Mouse (Mus musculus): ENCODE data around the gene Taar7f. TPM values are rescaled to one million over a fixed set of nuclear protein-coding genes. Genes with fewer than 3 reads are reported as not detected.
"Not testable (repeated sequence)": the region's sequence is repeated elsewhere in the genome, so short reads cannot be mapped to it uniquely, and the experiment has no call there.

Gene Taar7f
- polyA plus RNA-seq, 1 experiment from 2014 or later, result not detected

- Histone ChIP-seq H3K4me3 (ENCODE audit: low read depth, low read length) (no peak overlapping the region), H3K27ac (ENCODE audit: low read depth, low read length) (no peak overlapping the region), H3K36me3 (ENCODE audit: control insufficient read depth, insufficient read depth, low read length) (no peaks in the 10 kb centered on the region), H3K27me3 (ENCODE audit: control insufficient read depth, insufficient read depth, low read length) (no peaks in the 10 kb centered on the region), H3K4me1 (ENCODE audit: control insufficient read depth, insufficient read depth, low read length) (no peaks in the 10 kb centered on the region), H3K4me2 (ENCODE audit: low read depth, low read length) (no peak overlapping the region), H3K9me3 (ENCODE audit: control insufficient read depth, low read length) (no peaks in the 10 kb centered on the region), H3K9ac (replicated peaks; ENCODE audit: low read depth, low read length) (no peak overlapping the region)
- 87% methylated on average over 5 of the region's 5 CpGs for WGBS
- ATAC-seq (ENCODE audit: low read depth), result no peak
These were observed 2.7 kb downstream of the Taar7f start for GRCm38 (mm10) chr10:24052039-24052438.

GRCm38 (mm10) chr10:24058986-24059385 is 9.7 kb downstream of the Taar7f start:
- Histone ChIP-seq H3K36me3 (ENCODE audit: control insufficient read depth, insufficient read depth, low read length) (no peaks in the 10 kb centered on the region), H3K4me3 (ENCODE audit: low read depth, low read length) (no peak overlapping the region), H3K27ac (ENCODE audit: low read depth, low read length) (no peak overlapping the region), H3K9me3 (ENCODE audit: control insufficient read depth, low read length) (no peaks in the 10 kb centered on the region), H3K4me2 (ENCODE audit: low read depth, low read length) (no peak overlapping the region), H3K4me1 (ENCODE audit: control insufficient read depth, insufficient read depth, low read length) (no peaks in the 10 kb centered on the region), H3K9ac (replicated peaks; ENCODE audit: low read depth, low read length) (no peak overlapping the region), H3K27me3 (ENCODE audit: control insufficient read depth, insufficient read depth, low read length) (no peaks in the 10 kb centered on the region)
- 86% methylated on average over 3 of the region's 3 CpGs for WGBS
- ATAC-seq (ENCODE audit: low read depth), result no peak

GRCm38 (mm10) chr10:24074751-24075150 is 25.4 kb downstream of the Taar7f start:
- not testable (repeated sequence) for H3K27ac ChIP-seq (ENCODE audit: low read depth, low read length); H3K4me3 ChIP-seq (ENCODE audit: low read depth, low read length); H3K9me3 ChIP-seq (ENCODE audit: control insufficient read depth, low read length); H3K9ac ChIP-seq (replicated peaks; ENCODE audit: low read depth, low read length); ATAC-seq (ENCODE audit: low read depth); H3K4me2 ChIP-seq (ENCODE audit: low read depth, low read length); H3K36me3 ChIP-seq (ENCODE audit: control insufficient read depth, insufficient read depth, low read length); H3K27me3 ChIP-seq (ENCODE audit: control insufficient read depth, insufficient read depth, low read length); H3K4me1 ChIP-seq (ENCODE audit: control insufficient read depth, insufficient read depth, low read length)
- WGBS, result 67% methylated on average over 2 of the region's 2 CpGs

- WGBS, result 78% methylated on average over 2 of the region's 4 CpGs
- H3K27ac ChIP-seq (ENCODE audit: low read depth, low read length); H3K4me2 ChIP-seq (ENCODE audit: low read depth, low read length); H3K9me3 ChIP-seq (ENCODE audit: control insufficient read depth, low read length); H3K27me3 ChIP-seq (ENCODE audit: control insufficient read depth, insufficient read depth, low read length); ATAC-seq (ENCODE audit: low read depth); H3K4me3 ChIP-seq (ENCODE audit: low read depth, low read length); H3K9ac ChIP-seq (replicated peaks; ENCODE audit: low read depth, low read length); H3K36me3 ChIP-seq (ENCODE audit: control insufficient read depth, insufficient read depth, low read length); H3K4me1 ChIP-seq (ENCODE audit: control insufficient read depth, insufficient read depth, low read length): not testable (repeated sequence)
These were observed 26.9 kb downstream of the Taar7f start, which contains the start of gene Taar8a for GRCm38 (mm10) chr10:24076200-24076599. TSS of gene Taar8a (plus strand) at chr10:24076500.

DNA sequence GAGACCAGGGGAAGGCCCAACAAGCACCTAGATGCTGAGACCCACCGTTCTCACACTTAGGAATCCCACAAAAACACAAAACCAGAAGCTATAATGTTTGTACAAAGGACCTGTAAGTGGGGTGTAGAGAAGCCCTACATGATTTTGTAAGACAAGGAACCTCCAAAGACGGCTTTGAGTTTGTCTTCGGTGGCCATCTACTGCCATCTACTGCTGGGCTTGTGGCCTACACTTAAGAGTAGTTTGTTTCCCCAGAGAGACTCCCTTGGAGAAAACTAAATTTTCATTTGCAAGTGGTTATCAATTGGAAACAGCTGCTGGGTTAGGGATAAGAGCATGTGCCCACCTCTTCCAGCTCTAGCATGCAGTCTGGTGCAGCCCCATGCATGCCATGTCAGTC is 30.9 kb downstream of the Taar7f start:
- Histone ChIP-seq H3K4me2 (ENCODE audit: low read depth, low read length) (no peak overlapping the region), H3K36me3 (ENCODE audit: control insufficient read depth, insufficient read depth, low read length) (no peaks in the 10 kb centered on the region), H3K9me3 (ENCODE audit: control insufficient read depth, low read length) (no peaks in the 10 kb centered on the region), H3K4me1 (ENCODE audit: control insufficient read depth, insufficient read depth, low read length) (no peaks in the 10 kb centered on the region), H3K27ac (ENCODE audit: low read depth, low read length) (no peak overlapping the region), H3K27me3 (ENCODE audit: control insufficient read depth, insufficient read depth, low read length) (no peaks in the 10 kb centered on the region), H3K4me3 (ENCODE audit: low read depth, low read length) (no peak overlapping the region), H3K9ac (replicated peaks; ENCODE audit: low read depth, low read length) (no peak overlapping the region)
- WGBS, result 57% methylated on average over 3 of the region's 3 CpGs
- no peak for ATAC-seq (ENCODE audit: low read depth)

GRCm38 (mm10) chr10:24085936-24086335 is 36.6 kb downstream of the Taar7f start:
- no peaks in the 10 kb centered on the region for H3K9me3 ChIP-seq (ENCODE audit: control insufficient read depth, low read length)
- 64% methylated on average over 5 of the region's 5 CpGs for WGBS

DNA sequence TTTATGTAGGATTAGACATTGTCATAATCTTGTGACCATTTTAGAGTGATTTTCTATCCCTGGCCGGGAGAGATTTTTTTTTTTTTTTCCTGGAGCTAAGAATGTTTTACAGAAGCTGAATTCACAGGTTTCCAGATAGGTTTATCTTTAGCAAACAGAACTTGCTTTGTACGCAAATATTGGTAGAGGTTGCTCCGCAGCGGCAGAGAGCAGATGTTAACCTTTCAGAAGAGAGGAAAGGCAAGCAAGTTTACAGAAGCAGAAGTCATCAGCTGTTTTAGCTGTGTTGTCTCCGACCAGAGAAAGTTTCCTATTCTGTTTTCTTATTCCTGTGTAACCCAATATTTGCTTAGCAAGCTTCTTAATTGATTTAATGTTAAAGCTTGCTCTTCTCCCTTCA is 37.2 kb downstream of the Taar7f start:
- no peak for ATAC-seq (ENCODE audit: low read depth)
- Histone ChIP-seq H3K4me2 (ENCODE audit: low read depth, low read length) (no peak overlapping the region), H3K9me3 (ENCODE audit: control insufficient read depth, low read length) (no peaks in the 10 kb centered on the region), H3K27me3 (ENCODE audit: control insufficient read depth, insufficient read depth, low read length) (no peaks in the 10 kb centered on the region), H3K9ac (replicated peaks; ENCODE audit: low read depth, low read length) (no peak overlapping the region), H3K4me1 (ENCODE audit: control insufficient read depth, insufficient read depth, low read length) (no peaks in the 10 kb centered on the region), H3K27ac (ENCODE audit: low read depth, low read length) (no peak overlapping the region), H3K36me3 (ENCODE audit: control insufficient read depth, insufficient read depth, low read length) (no peaks in the 10 kb centered on the region), H3K4me3 (ENCODE audit: low read depth, low read length) (no peak overlapping the region)
- 90% methylated on average over 5 of the region's 5 CpGs for WGBS

More at GRCm38 (mm10) chr10:24085936-24086335, 36.6 kb downstream of the Taar7f start:
- no peak overlapping the region for H3K4me3 ChIP-seq (ENCODE audit: low read depth, low read length)
- no peaks in the 10 kb centered on the region for H3K4me1 ChIP-seq (ENCODE audit: control insufficient read depth, insufficient read depth, low read length)
- H3K4me2 ChIP-seq (ENCODE audit: low read depth, low read length), result no peak overlapping the region
- H3K36me3 ChIP-seq (ENCODE audit: control insufficient read depth, insufficient read depth, low read length), result no peaks in the 10 kb centered on the region
- no peak overlapping the region for H3K9ac ChIP-seq (replicated peaks; ENCODE audit: low read depth, low read length)
- ATAC-seq (ENCODE audit: low read depth), result no peak
- H3K27me3 ChIP-seq (ENCODE audit: control insufficient read depth, insufficient read depth, low read length), result no peaks in the 10 kb centered on the region
- H3K27ac ChIP-seq (ENCODE audit: low read depth, low read length), result no peak overlapping the region

DNA sequence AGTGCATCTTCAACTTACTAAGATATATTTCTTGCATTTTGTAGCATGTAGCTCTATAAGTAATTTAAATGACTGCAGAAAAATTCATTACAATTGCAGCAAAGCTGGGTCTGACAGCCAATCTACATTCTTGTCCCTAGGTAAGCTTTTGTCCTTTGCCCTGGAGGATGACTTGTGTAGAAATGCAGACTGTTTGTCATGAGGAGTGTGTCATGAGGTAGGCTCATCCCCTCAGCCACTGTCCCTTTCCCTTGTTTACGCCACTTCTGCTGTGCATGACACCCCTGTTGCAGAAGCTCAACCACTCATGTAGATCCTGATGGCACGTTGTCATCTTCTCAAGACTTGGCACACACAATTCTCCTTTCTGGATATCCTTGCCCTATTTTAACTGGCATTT is 37.9 kb downstream of the Taar7f start:
- H3K4me1 ChIP-seq (ENCODE audit: control insufficient read depth, insufficient read depth, low read length), result no peaks in the 10 kb centered on the region
- no peak overlapping the region for H3K27ac ChIP-seq (ENCODE audit: low read depth, low read length)
- no peak for ATAC-seq (ENCODE audit: low read depth)
- WGBS, result 94% methylated on average over 2 of the region's 2 CpGs
- no peak overlapping the region for H3K4me2 ChIP-seq (ENCODE audit: low read depth, low read length)
- H3K4me3 ChIP-seq (ENCODE audit: low read depth, low read length), result no peak overlapping the region
- H3K27me3 ChIP-seq (ENCODE audit: control insufficient read depth, insufficient read depth, low read length), result no peaks in the 10 kb centered on the region
- H3K36me3 ChIP-seq (ENCODE audit: control insufficient read depth, insufficient read depth, low read length), result no peaks in the 10 kb centered on the region
- no peaks in the 10 kb centered on the region for H3K9me3 ChIP-seq (ENCODE audit: control insufficient read depth, low read length)
- H3K9ac ChIP-seq (replicated peaks; ENCODE audit: low read depth, low read length), result no peak overlapping the region

GRCm38 (mm10) chr10:24092194-24092593 is 42.9 kb downstream of the Taar7f start, which contains the start of gene Taar8b:
TSS of gene Taar8b (minus strand) at chr10:24092294.
- no peaks in the 10 kb centered on the region for H3K9me3 ChIP-seq (ENCODE audit: control insufficient read depth, low read length)
- 89% methylated on average over 2 of the region's 2 CpGs for WGBS
- no peaks in the 10 kb centered on the region for H3K36me3 ChIP-seq (ENCODE audit: control insufficient read depth, insufficient read depth, low read length)
- no peaks in the 10 kb centered on the region for H3K4me1 ChIP-seq (ENCODE audit: control insufficient read depth, insufficient read depth, low read length)
- H3K27me3 ChIP-seq (ENCODE audit: control insufficient read depth, insufficient read depth, low read length), result no peaks in the 10 kb centered on the region
- H3K4me3 ChIP-seq (ENCODE audit: low read depth, low read length), result no peak within 1 kb of the TSS
- no peak within 1 kb of the TSS for H3K4me2 ChIP-seq (ENCODE audit: low read depth, low read length)
- ATAC-seq (ENCODE audit: low read depth), result no peak
- H3K27ac ChIP-seq (ENCODE audit: low read depth, low read length), result no peak within 1 kb of the TSS
- no peak within 1 kb of the TSS for H3K9ac ChIP-seq (replicated peaks; ENCODE audit: low read depth, low read length)

- H3K4me3 ChIP-seq (ENCODE audit: low read depth, low read length); H3K36me3 ChIP-seq (ENCODE audit: control insufficient read depth, insufficient read depth, low read length); H3K4me2 ChIP-seq (ENCODE audit: low read depth, low read length); H3K27me3 ChIP-seq (ENCODE audit: control insufficient read depth, insufficient read depth, low read length); H3K4me1 ChIP-seq (ENCODE audit: control insufficient read depth, insufficient read depth, low read length); ATAC-seq (ENCODE audit: low read depth); H3K9ac ChIP-seq (replicated peaks; ENCODE audit: low read depth, low read length); H3K9me3 ChIP-seq (ENCODE audit: control insufficient read depth, low read length); H3K27ac ChIP-seq (ENCODE audit: low read depth, low read length): not testable (repeated sequence)
- whole genome bisulfite sequencing, result 72% methylated on average over 2 of the region's 2 CpGs
These were observed 47.7 kb downstream of the Taar7f start for GRCm38 (mm10) chr10:24097010-24097409.

Measured in neural tube, embryonic 14.5 days (tissue).